Comparison of ENCODE assay signal across 8 mouse cellular contexts in the genomic region with DNA sequence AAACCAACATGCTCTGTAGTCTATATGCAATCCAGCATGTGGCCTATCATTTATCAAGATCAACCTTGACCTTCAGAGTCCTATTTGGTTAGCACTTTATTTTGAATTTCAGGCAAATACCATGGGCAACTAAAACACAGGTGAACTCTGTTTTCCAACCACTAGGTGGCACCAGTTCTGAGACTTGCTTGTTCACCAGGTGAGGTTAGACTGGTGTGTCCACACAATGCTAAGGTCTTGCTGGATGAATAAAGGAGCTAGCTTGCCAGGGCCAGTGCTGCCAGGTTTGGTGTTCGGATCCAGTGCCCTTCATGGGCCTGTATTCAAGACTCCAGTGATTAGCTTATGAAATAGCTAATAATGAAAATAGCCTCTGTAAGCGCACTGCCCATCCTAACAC. TPM values are rescaled to one million over a fixed set of nuclear protein-coding genes. Genes with fewer than 3 reads are reported as not detected.
DNase-seq lines count a peak whose midpoint lies in the region; ATAC-seq lines count a peak whose summit lies in the region.

No protein-coding gene starts in this region.

- no peak overlapping the region for H3K9ac ChIP-seq in midbrain, embryonic 16.5 days (ENCODE audit: low read depth, low read length)

- no peaks in the 10 kb centered on the region for H3K9me3 ChIP-seq in midbrain, embryonic 10.5 days (replicated peaks)
- no peaks in the 10 kb centered on the region for H3K9me3 ChIP-seq in midbrain, embryonic 16.5 days (replicated peaks; ENCODE audit: control insufficient read depth, low read length, poor library complexity, severe bottlenecking)

- DNase-seq in midbrain, embryonic 10.5 days (ENCODE audit: low spot score), result peak; percentile 42
- DNase-seq in NIH3T3 (ENCODE audit: low read depth), result peak; percentile 69
- DNase-seq in cerebellum, adult 9-10 months, result peak; percentile 84
- DNase-seq in heart, postnatal 36 days, result peak; percentile 53 to 55
- DNase-seq in left cerebral cortex, adult 18-20 months (ENCODE audit: low spot score in 2 of 2), result peak; percentile 35 to 69
- peak; percentile 82 for DNase-seq in naive thymus-derived CD4-positive, alpha-beta T cell, adult 2 months (ENCODE audit: low read depth)
- peak; percentile 23 to 46 for DNase-seq in urinary bladder, postnatal 36 days (ENCODE audit: low spot score in 2 of 2)

- H3K36me3 ChIP-seq in midbrain, embryonic 10.5 days, result no peaks in the 10 kb centered on the region
- H3K36me3 ChIP-seq in midbrain, embryonic 16.5 days (ENCODE audit: control insufficient read depth, insufficient read depth, low read length), result no peaks in the 10 kb centered on the region

- H3K4me2 ChIP-seq in midbrain, embryonic 16.5 days (ENCODE audit: low read length), result no peak overlapping the region

- intact Hi-C loops in heart, postnatal 36 days (cut with DNase I), result loop anchor here (1.0 to 2.0 kb wide), 2 partner anchors 84 to 100 kb away; no protein-coding TSS in a partner anchor

- 89% methylated on average over 2 of the region's 2 CpGs for WGBS in midbrain, embryonic 10.5 days
- WGBS in midbrain, embryonic 16.5 days, result 78% methylated on average over 2 of the region's 2 CpGs

- H3K27me3 ChIP-seq in midbrain, embryonic 10.5 days (ENCODE audit: low read depth, poor library complexity, severe bottlenecking), result peaks cover 9% of the 10 kb centered on the region; the same call in 1 of the 2 replicates
- no peaks in the 10 kb centered on the region for H3K27me3 ChIP-seq in midbrain, embryonic 16.5 days (ENCODE audit: control insufficient read depth, insufficient read depth, low read depth, low read length)

- no peak for ATAC-seq in midbrain, embryonic 16.5 days

- H3K27ac ChIP-seq in midbrain, embryonic 10.5 days (replicated peaks), result no peak overlapping the region
- no peak overlapping the region for H3K27ac ChIP-seq in midbrain, embryonic 16.5 days (ENCODE audit: low read length)

- H3K4me3 ChIP-seq in midbrain, embryonic 10.5 days, result no peak overlapping the region
- H3K4me3 ChIP-seq in midbrain, embryonic 16.5 days (ENCODE audit: low read depth, low read length), result no peak overlapping the region

- no peaks in the 10 kb centered on the region for H3K4me1 ChIP-seq in midbrain, embryonic 10.5 days
- no peaks in the 10 kb centered on the region for H3K4me1 ChIP-seq in midbrain, embryonic 16.5 days (ENCODE audit: control insufficient read depth, insufficient read depth, low read length)

RNA-seq across cellular contexts. Expression of gene Nrip3, which starts 10.9 kb away (rescaled TPM):
- 1.5 and 2.0 TPM in 2 replicates for polyA plus RNA-seq in midbrain, embryonic 10.5 days (2016; fragmentation: Nextera tagmentation; extraction: Ambion mirVana)
- polyA plus RNA-seq in midbrain, embryonic 16.5 days (2015; fragmentation: Nextera tagmentation; extraction: Ambion mirVana), result 10.9 and 12.8 TPM in 2 replicates
- total RNA-seq in heart, postnatal 36 days (2021), result under 1 TPM; 0.08 to 0.47 TPM
- total RNA-seq in left cerebral cortex, adult 18-20 months (2021), result 10 to 100 TPM; 82.9 to 87.3 TPM

RNA-seq across cellular contexts. Expression of gene Tmem9b, which starts 40.1 kb away (rescaled TPM):
- 43.8 and 51.9 TPM in 2 replicates for polyA plus RNA-seq in midbrain, embryonic 10.5 days (2016; fragmentation: Nextera tagmentation; extraction: Ambion mirVana)
- polyA plus RNA-seq in midbrain, embryonic 16.5 days (2015; fragmentation: Nextera tagmentation; extraction: Ambion mirVana), result 125 and 136 TPM in 2 replicates
- total RNA-seq in heart, postnatal 36 days (2021), result 10 to 100 TPM; 29.8 to 31.1 TPM
- total RNA-seq in left cerebral cortex, adult 18-20 months (2021), result 10 to 100 TPM; 91.6 to 93.1 TPM

Comparison
In these comparisons a context has a peak if more than half of its experiments do, and no peak if none do; other contexts are left out.
1. RNA of gene Nrip3, which starts 10.9 kb away (total RNA-seq): 82.9 to 87.3 TPM in left cerebral cortex, adult 18-20 months; 0.08 to 0.47 TPM in heart, postnatal 36 days; every median in the first group is over 10 times any median in the second.
2. Peak in every context shown above with its lines, with median percentiles within 50 percentile points of each other: DNase-seq.